Mouse (Mus musculus) brown adipose tissue, adult 24 weeks (tissue): ENCODE data around the gene Fshr. TPM values are rescaled to one million over a fixed set of nuclear protein-coding genes. Genes with fewer than 3 reads are reported as not detected.

Experiments used
- H3K27ac ChIP-seq: fragments of 200-500 bp; replicated peaks from 2 replicates; pipeline ENCODE4 v1.5.1; 2012; ENCODE audit warnings: low read depth, mild to moderate bottlenecking, low read length
- H3K4me1 ChIP-seq: fragments of 200-500 bp; 2 replicates; pipeline ENCODE4 v1.6.1; 2012; ENCODE audit warnings: low read length, mixed read lengths; ENCODE audit not compliant: control insufficient read depth, insufficient read depth, insufficient read length
- H3K4me3 ChIP-seq: fragments of 200-500 bp; 2 replicates; pipeline ENCODE4 v1.5.1; 2012; ENCODE audit warnings: low read depth, mild to moderate bottlenecking, low read length, moderate library complexity; ENCODE audit not compliant: insufficient read depth
- polyA plus RNA-seq: library from polyadenylated mRNA; stranded (reverse); fragments of >200 nt; gene quantifications from 2 replicates; pipeline ENCODE4 v1.2.4, GENCODE M21; 2012; ENCODE audit not compliant: missing spikeins, insufficient read depth, insufficient read length

The Fshr gene
- polyA plus RNA-seq, 1 experiment = not detected

DNA sequence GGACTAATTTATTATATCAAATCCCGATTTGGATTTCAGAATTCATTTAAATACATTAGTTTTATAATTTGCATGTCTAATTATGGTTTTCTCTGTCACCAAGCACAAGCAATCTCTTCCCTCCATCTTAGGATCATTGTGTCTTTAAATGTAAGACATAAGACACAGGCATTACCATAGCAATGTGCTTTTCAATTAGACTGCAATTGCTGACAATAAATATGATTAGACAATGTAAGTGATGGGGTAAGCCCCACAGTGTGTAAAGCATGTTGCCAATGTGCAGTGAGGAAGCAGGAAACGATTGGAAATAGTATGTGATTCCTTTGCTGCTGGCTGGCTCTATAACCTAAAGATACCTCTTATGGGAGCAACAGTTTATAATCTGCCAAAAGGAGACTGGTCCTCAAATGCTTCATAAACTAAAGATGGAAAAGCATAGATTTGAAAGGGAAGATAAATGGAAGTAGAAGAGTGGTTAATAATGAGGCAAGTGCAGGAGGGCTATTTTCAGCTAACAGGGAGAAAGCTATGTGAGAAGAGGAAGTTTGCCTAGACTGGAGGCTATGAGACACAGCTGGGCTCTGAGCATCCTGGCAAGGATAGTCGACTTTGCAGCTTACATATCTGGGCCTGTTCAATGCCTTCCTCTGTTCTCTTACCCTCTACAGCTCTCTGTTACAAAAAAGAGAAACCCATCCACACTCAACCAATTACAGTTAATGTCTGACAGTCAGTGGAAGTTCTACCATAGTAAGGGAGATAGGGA lies 136.0 kb downstream of the Fshr start:
- Histone ChIP-seq H3K4me3 (no peak overlapping the region), H3K4me1 (no peaks in the 10 kb centered on the region), H3K27ac (no peak overlapping the region)

- Histone ChIP-seq H3K27ac (no peak overlapping the region), H3K4me1 (no peaks in the 10 kb centered on the region), H3K4me3 (no peak overlapping the region)
Observed at GRCm38 (mm10) chr17:89062348-89062949, 138.0 kb downstream of the Fshr start.

GRCm38 (mm10) chr17:89051031-89051563 lies 149.4 kb downstream of the Fshr start:
- Histone ChIP-seq H3K4me1 (no peaks in the 10 kb centered on the region), H3K27ac (no peak overlapping the region), H3K4me3 (no peak overlapping the region)

DNA sequence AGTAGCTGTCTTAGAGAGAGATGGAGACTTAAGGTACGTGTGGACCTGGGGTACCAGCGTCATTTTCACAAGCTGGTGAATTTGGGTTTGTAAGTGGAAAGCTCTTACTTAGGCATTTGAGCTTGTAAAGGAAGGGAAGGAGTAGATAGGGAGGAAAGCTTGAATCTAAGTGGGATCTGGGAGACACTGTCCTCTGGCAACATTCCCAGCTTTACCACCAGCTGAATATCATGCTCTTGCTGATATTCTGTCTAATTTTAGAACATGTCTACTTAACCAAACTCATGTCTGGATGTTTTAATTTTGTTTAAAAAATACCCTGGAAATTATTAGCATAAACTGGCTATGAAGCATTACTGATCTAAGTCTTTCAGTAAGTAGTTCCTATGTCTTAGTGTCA lies 151.4 kb downstream of the Fshr start:
- Histone ChIP-seq H3K27ac (no peak overlapping the region), H3K4me3 (no peak overlapping the region), H3K4me1 (no peaks in the 10 kb centered on the region)

GRCm38 (mm10) chr17:89046016-89046415 lies 154.5 kb downstream of the Fshr start:
- no peak overlapping the region for H3K4me3 ChIP-seq
- H3K4me1 ChIP-seq = no peaks in the 10 kb centered on the region
- H3K27ac ChIP-seq = no peak overlapping the region

DNA sequence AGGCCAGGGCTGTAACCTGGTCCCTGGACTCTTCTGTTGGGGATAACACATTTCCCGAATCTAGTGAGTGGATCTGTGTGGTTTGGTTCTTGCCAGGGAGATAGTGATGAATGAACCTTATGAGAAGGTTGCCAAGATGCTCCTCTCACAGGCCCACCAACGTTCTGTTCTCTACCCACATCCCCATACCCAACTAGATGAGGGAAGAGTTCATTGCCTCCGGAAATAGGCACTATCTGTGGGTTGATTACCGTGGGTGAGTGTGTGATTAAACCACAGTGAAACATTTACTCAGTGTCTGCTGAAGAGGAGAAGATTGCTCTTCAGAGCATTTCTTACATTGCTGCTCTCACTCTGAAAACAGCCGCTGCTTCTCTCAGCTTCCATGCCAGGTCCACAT lies 163.8 kb downstream of the Fshr start:
- no peaks in the 10 kb centered on the region for H3K4me1 ChIP-seq
- H3K27ac ChIP-seq = no peak overlapping the region
- H3K4me3 ChIP-seq = no peak overlapping the region

GRCm38 (mm10) chr17:89036049-89036448 lies 164.4 kb downstream of the Fshr start:
- Histone ChIP-seq H3K27ac (no peak overlapping the region), H3K4me1 (no peaks in the 10 kb centered on the region), H3K4me3 (no peak overlapping the region)

GRCm38 (mm10) chr17:89034627-89035026 lies 165.8 kb downstream of the Fshr start:
- Histone ChIP-seq H3K27ac (no peak overlapping the region), H3K4me1 (no peaks in the 10 kb centered on the region), H3K4me3 (no peak overlapping the region)

- no peak overlapping the region for H3K27ac ChIP-seq
- no peak overlapping the region for H3K4me3 ChIP-seq
- no peaks in the 10 kb centered on the region for H3K4me1 ChIP-seq
Observed at GRCm38 (mm10) chr17:89032981-89033380, 167.5 kb downstream of the Fshr start.

- Histone ChIP-seq H3K4me1 (no peaks in the 10 kb centered on the region), H3K27ac (no peak overlapping the region), H3K4me3 (no peak overlapping the region)
Observed at GRCm38 (mm10) chr17:89019518-89019917, 181.0 kb downstream of the Fshr start.

DNA sequence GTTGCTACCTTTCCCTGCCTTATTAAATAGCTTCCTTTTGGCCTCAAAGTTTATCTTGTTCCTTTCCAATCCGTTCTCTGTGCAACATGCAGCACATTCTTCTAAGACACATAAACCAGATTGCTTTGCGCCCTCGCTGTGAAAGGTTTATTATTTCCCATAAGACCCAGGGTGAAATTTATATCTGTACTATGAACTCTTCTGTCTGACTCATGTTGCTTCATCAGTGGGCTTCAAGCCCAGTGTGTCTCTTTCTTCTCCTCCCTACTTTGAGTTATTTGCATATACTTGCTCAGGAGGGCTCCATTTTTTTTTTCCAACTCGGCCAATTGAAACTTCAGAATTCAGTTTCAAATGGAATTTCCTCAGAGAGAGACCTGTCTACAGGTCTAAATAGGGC lies 183.5 kb downstream of the Fshr start:
- Histone ChIP-seq H3K27ac (no peak overlapping the region), H3K4me1 (no peaks in the 10 kb centered on the region), H3K4me3 (no peak overlapping the region)

DNA sequence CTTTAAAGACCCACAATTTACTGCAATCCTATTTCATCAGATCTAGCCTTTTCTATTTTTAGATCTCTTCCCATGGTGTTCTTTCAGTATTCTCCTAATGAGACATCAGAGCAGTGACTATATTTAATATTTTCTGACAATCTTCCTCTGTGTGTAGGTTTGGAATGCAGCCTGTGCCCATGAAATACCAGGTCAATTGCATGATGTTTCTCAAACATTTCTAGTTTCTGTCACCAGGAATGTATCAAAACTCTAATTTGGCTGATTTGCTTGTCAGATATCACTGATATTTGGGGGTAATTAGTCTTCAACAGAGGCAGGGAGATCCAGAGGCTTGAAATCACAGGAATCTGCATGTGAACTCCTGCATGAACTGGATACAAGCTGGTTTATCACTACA lies 186.8 kb downstream of the Fshr start:
- Histone ChIP-seq H3K4me1 (no peaks in the 10 kb centered on the region), H3K4me3 (no peak overlapping the region), H3K27ac (no peak overlapping the region)

DNA sequence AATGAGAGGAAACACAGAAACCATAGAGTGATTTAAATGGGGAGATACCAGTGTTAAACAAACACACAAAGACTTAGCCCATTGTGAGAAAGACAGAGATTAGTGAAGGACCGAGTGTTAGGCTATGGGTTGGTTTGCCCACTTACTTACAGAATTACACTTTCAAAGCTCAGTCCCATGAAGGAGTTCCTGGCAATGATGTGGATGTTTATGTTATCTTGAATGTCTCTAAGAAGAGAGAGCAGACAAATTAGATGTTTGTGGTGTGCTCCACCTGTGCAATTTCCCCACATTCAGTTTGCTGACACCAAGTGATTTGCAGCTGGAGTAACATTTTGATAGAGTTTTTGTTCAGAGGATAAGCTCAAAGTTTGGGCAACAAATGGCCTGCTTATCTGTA lies 191.4 kb downstream of the Fshr start:
- H3K4me3 ChIP-seq = no peak overlapping the region
- H3K27ac ChIP-seq = no peak overlapping the region
- H3K4me1 ChIP-seq = no peaks in the 10 kb centered on the region

GRCm38 (mm10) chr17:89008680-89009079 lies 191.8 kb downstream of the Fshr start:
- no peaks in the 10 kb centered on the region for H3K4me1 ChIP-seq
- no peak overlapping the region for H3K27ac ChIP-seq
- no peak overlapping the region for H3K4me3 ChIP-seq

- H3K4me3 ChIP-seq = no peak overlapping the region
- no peak overlapping the region for H3K27ac ChIP-seq
- H3K4me1 ChIP-seq = no peaks in the 10 kb centered on the region
Observed at GRCm38 (mm10) chr17:89005959-89006358, 194.5 kb downstream of the Fshr start.

DNA sequence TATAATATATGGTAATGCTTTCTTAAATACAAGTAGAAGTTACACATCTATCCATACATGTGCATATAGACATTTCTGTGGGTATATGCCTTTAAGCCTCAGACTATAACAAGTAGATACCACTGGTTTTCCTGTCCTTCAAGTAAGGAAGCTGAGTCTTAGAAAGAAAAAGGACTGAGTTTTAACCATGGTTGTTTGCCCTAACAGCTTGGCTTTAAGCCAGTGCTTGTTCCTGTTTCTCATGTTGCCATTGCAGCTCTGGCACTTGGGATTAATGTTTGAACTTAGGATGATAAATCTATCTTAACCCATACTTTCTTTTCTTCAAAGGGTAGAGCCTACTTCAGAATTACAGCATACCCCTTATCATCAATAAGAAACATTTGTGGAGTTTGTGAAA lies 200.6 kb downstream of the Fshr start:
- Histone ChIP-seq H3K27ac (no peak overlapping the region), H3K4me1 (no peaks in the 10 kb centered on the region), H3K4me3 (no peak overlapping the region)
